Mouse (Mus musculus) ES-E14 (cell line): ENCODE measurements at regions not wholly inside any gene's neighbourhood (a gene's known extent, or its start where the extent isn't known, plus 50 kb on each side); places are given as distances from the start of the nearest gene placed in this dataset.

ENCODE experiments used
- CHD2 ChIP-seq: IDR thresholded peaks from 2 replicates; pipeline ENCODE4 v1.6.1; 2014; ENCODE audit warnings: mild to moderate bottlenecking, low read depth, low read length, inconsistent platforms
- HCFC1 ChIP-seq: IDR thresholded peaks from 2 replicates; pipeline ENCODE4 v1.6.1; 2012; ENCODE audit warnings: low read length, inconsistent platforms, borderline replicate concordance; ENCODE audit not compliant: insufficient read depth
- MAFK ChIP-seq: IDR thresholded peaks from 2 replicates; pipeline ENCODE4 v1.6.1; 2014; ENCODE audit warnings: mild to moderate bottlenecking, low read depth, low read length, inconsistent platforms; ENCODE audit not compliant: insufficient read depth
- ZC3H11A ChIP-seq: IDR thresholded peaks from 2 replicates; pipeline ENCODE4 v1.6.1; 2012; ENCODE audit warnings: low read depth, mild to moderate bottlenecking, inconsistent platforms, low read length, borderline replicate concordance
- ZNF384 ChIP-seq: IDR thresholded peaks from 2 replicates; pipeline ENCODE4 v1.6.1; 2012; ENCODE audit warnings: low read depth, low read length, inconsistent platforms

GRCm38 (mm10) chr13:80959763-80960162 is 76.6 kb downstream of the Arrdc3 start:
- no peak for TF ChIP-seq CHD2
- no peak for TF ChIP-seq HCFC1
- TF ChIP-seq MAFK, result no peak
- no peak for TF ChIP-seq ZNF384
- no peak for TF ChIP-seq ZC3H11A
